Mouse (Mus musculus): ENCODE results near the gene Tomm40l.

DNA sequence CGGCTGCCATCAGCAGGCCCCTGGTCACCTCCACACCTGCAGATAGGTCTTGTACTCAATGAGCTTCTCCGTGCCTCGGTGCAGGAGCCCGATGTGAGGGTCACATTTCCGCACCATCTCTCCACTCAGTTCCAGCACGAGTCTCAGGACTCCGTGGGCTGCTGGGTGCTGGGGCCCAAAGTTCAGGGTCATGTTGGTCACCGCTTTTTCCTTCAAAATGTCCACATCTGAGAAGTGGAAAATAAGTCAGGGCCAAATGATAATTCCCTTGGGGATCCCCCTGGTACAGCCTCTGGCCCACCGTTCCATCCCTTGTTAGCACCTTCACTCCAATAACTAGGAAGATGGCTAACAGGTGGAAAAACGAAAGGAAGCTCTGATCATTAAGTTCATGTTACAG lies 18.6 kb upstream of the Tomm40l start:
- TF ChIP-seq CTCF (IDR thresholded peaks at IDR 0.05; ENCODE audit: borderline replicate concordance, insufficient read depth, low read depth, low read length) (no peak), POLR2A (IDR thresholded peaks at IDR 0.05; ENCODE audit: borderline replicate concordance, insufficient read depth, low read length) (no peak)
